Mouse (Mus musculus): Measurements from ENCODE around the gene Cdkl3.

DNA sequence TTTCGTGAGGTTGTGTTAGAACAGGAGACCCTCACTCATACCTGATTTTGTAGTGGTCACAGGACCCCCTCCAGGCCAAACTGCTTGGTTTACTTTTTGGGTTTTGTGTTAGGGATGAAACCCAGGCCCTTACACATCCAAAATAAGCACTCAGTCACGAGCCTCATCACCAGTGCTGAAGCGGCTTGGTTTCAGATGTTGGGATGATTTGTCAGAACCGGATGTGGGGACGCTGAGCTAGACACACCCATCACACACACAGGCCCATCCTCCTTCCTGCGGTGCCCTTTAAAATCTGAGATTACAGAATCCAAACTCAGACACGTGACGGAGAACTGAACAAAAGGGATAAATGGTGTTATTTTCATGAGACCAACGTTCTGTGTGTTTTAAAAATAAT lies 35.1 kb upstream of the Cdkl3 start:
- TF ChIP-seq GATA1 (IDR thresholded peaks at IDR 0.05; ENCODE audit: borderline replicate concordance, low read length), result no peak
- TF ChIP-seq FLI1 (IDR thresholded peaks at IDR 0.05; ENCODE audit: low read length), result no peak

Measured in megakaryocyte, embryonic 14.5 days (primary cell).